Mouse (Mus musculus): ENCODE results near the gene Cdkn2d. TPM values are rescaled to one million over a fixed set of nuclear protein-coding genes. Genes with fewer than 3 reads are reported as not detected.
A peak's percentile ranks its signal among the peaks of the same experiment; 100 is the strongest.
"Not testable (repeated sequence)": the region's sequence is repeated elsewhere in the genome, so short reads cannot be mapped to it uniquely, and the experiment has no call there.

The Cdkn2d gene
- polyA plus RNA-seq, 1 experiment from 2014 or later = 91.3 TPM

- Histone ChIP-seq H3K4me1 (peaks cover 5% of the 10 kb centered on the region; the same call in 1 of the 2 replicates), H3K9me3 (no peaks in the 10 kb centered on the region), H3K27me3 (peaks cover 16% of the 10 kb centered on the region), H3K36me3 (no peaks in the 10 kb centered on the region), H3K9ac (replicated peaks) (no peak overlapping the region), H3K4me3 (no peak overlapping the region), H3K4me2 (replicated peaks) (no peak overlapping the region), H3K27ac (replicated peaks) (no peak overlapping the region)
- 91% methylated on average over 9 of the region's 9 CpGs for WGBS
- ATAC-seq (replicated peaks) = no peak
These were observed 23.3 kb upstream of the Cdkn2d start for GRCm38 (mm10) chr9:21314367-21315140.

GRCm38 (mm10) chr9:21313394-21313793 lies 22.2 kb upstream of the Cdkn2d start:
- Histone ChIP-seq H3K9me3 (no peaks in the 10 kb centered on the region), H3K4me1 (peaks cover 5% of the 10 kb centered on the region; the same call in 1 of the 2 replicates), H3K27ac (replicated peaks) (no peak overlapping the region), H3K4me3 (no peak overlapping the region), H3K9ac (replicated peaks) (no peak overlapping the region), H3K27me3 (peaks cover 16% of the 10 kb centered on the region), H3K36me3 (no peaks in the 10 kb centered on the region), H3K4me2 (replicated peaks) (no peak overlapping the region)
- ATAC-seq (replicated peaks) = peak; percentile 64
- WGBS = 7% methylated on average over 11 of the region's 11 CpGs

GRCm38 (mm10) chr9:21312134-21312533 lies 20.9 kb upstream of the Cdkn2d start, which contains the start of gene Ap1m2:
TSS of gene Ap1m2 (minus strand) at chr9:21312337.
- Histone ChIP-seq H3K27me3 (peaks cover 16% of the 10 kb centered on the region), H3K4me1 (peaks cover 5% of the 10 kb centered on the region; the same call in 1 of the 2 replicates), H3K4me3 (peak within 1 kb of the TSS; percentile 18), H3K36me3 (no peaks in the 10 kb centered on the region), H3K27ac (replicated peaks) (no peak within 1 kb of the TSS), H3K4me2 (replicated peaks) (peak within 1 kb of the TSS; percentile 22; the same call in 1 of the 2 replicates), H3K9me3 (no peaks in the 10 kb centered on the region), H3K9ac (replicated peaks) (no peak within 1 kb of the TSS)
- WGBS = 11% methylated on average over 35 of the region's 35 CpGs
- no peak for ATAC-seq (replicated peaks)

- no peak overlapping the region for H3K27ac ChIP-seq (replicated peaks)
- H3K9ac ChIP-seq (replicated peaks) = no peak overlapping the region
- no peaks in the 10 kb centered on the region for H3K36me3 ChIP-seq
- peaks cover 5% of the 10 kb centered on the region; the same call in 1 of the 2 replicates for H3K4me1 ChIP-seq
- H3K4me3 ChIP-seq = peak overlapping the region; percentile 18; the same call in 1 of the 2 replicates
- 15% methylated on average over 7 of the region's 7 CpGs for WGBS
- peaks cover 16% of the 10 kb centered on the region for H3K27me3 ChIP-seq
- ATAC-seq (replicated peaks) = no peak
- H3K4me2 ChIP-seq (replicated peaks) = no peak overlapping the region
- no peaks in the 10 kb centered on the region for H3K9me3 ChIP-seq
These were observed 20.5 kb upstream of the Cdkn2d start for GRCm38 (mm10) chr9:21311695-21312094.

- Histone ChIP-seq H3K4me1 (peaks cover 5% of the 10 kb centered on the region; the same call in 1 of the 2 replicates), H3K27ac (replicated peaks) (no peak overlapping the region), H3K36me3 (no peaks in the 10 kb centered on the region), H3K9ac (replicated peaks) (no peak overlapping the region), H3K9me3 (no peaks in the 10 kb centered on the region), H3K4me3 (no peak overlapping the region), H3K27me3 (peaks cover 16% of the 10 kb centered on the region), H3K4me2 (replicated peaks) (no peak overlapping the region)
- WGBS = 81% methylated on average over 15 of the region's 15 CpGs
- ATAC-seq (replicated peaks) = no peak
These were observed 18.0 kb upstream of the Cdkn2d start for GRCm38 (mm10) chr9:21309150-21309741.

GRCm38 (mm10) chr9:21305065-21305464 lies 13.9 kb upstream of the Cdkn2d start:
- Histone ChIP-seq H3K9me3 (no peaks in the 10 kb centered on the region), H3K36me3 (no peaks in the 10 kb centered on the region), H3K9ac (replicated peaks) (no peak overlapping the region), H3K27ac (replicated peaks) (no peak overlapping the region), H3K4me2 (replicated peaks) (no peak overlapping the region), H3K27me3 (no peaks in the 10 kb centered on the region), H3K4me3 (no peak overlapping the region), H3K4me1 (no peaks in the 10 kb centered on the region)
- no peak for ATAC-seq (replicated peaks)
- WGBS = 85% methylated on average over 7 of the region's 7 CpGs

- ATAC-seq (replicated peaks) = no peak
- no peaks in the 10 kb centered on the region for H3K27me3 ChIP-seq
- H3K27ac ChIP-seq (replicated peaks) = no peak overlapping the region
- H3K4me2 ChIP-seq (replicated peaks) = no peak overlapping the region
- no peak overlapping the region for H3K9ac ChIP-seq (replicated peaks)
- H3K9me3 ChIP-seq = no peaks in the 10 kb centered on the region
- no peaks in the 10 kb centered on the region for H3K36me3 ChIP-seq
- H3K4me3 ChIP-seq = no peak overlapping the region
- WGBS = 83% methylated on average over 10 of the region's 10 CpGs
- no peaks in the 10 kb centered on the region for H3K4me1 ChIP-seq
These were observed 7.8 kb upstream of the Cdkn2d start for GRCm38 (mm10) chr9:21299014-21299413.

- Histone ChIP-seq H3K27me3 (no peaks in the 10 kb centered on the region), H3K36me3 (no peaks in the 10 kb centered on the region), H3K4me3 (no peak overlapping the region), H3K4me2 (replicated peaks) (no peak overlapping the region), H3K9ac (replicated peaks) (no peak overlapping the region), H3K9me3 (no peaks in the 10 kb centered on the region), H3K27ac (replicated peaks) (no peak overlapping the region), H3K4me1 (peaks cover 31% of the 10 kb centered on the region)
- WGBS = 88% methylated on average over 3 of the region's 3 CpGs
- no peak for ATAC-seq (replicated peaks)
These were observed 1.1 kb upstream of the Cdkn2d start for GRCm38 (mm10) chr9:21292271-21292670.

- H3K27ac ChIP-seq (replicated peaks) = peak overlapping the region; percentile 82
- WGBS = 18% methylated on average over 7 of the region's 7 CpGs
- not testable (repeated sequence) for H3K9ac ChIP-seq (replicated peaks)
These were observed 661 bp upstream of the Cdkn2d start for GRCm38 (mm10) chr9:21291868-21292267.

GRCm38 (mm10) chr9:21290589-21290988 lies 618 bp downstream of the Cdkn2d start:
- Histone ChIP-seq H3K36me3 (no peaks in the 10 kb centered on the region), H3K4me3 (peak overlapping the region; percentile 70), H3K4me1 (peaks cover 42% of the 10 kb centered on the region), H3K9me3 (no peaks in the 10 kb centered on the region), H3K27me3 (no peaks in the 10 kb centered on the region), H3K4me2 (replicated peaks) (peak overlapping the region; percentile 74), H3K27ac (replicated peaks) (peak overlapping the region; percentile 82), H3K9ac (replicated peaks) (peak overlapping the region; percentile 83)
- WGBS = under 1% methylated on average over 20 of the region's 20 CpGs
- no peak for ATAC-seq (replicated peaks)

More at GRCm38 (mm10) chr9:21291868-21292267, 661 bp upstream of the Cdkn2d start:
- peak overlapping the region; percentile 70 for H3K4me3 ChIP-seq
- H3K36me3 ChIP-seq; ATAC-seq (replicated peaks); H3K27me3 ChIP-seq; H3K9me3 ChIP-seq: not testable (repeated sequence)
- peak overlapping the region; percentile 74; the same call in 1 of the 2 replicates for H3K4me2 ChIP-seq (replicated peaks)
- peaks cover 35% of the 10 kb centered on the region for H3K4me1 ChIP-seq

- Histone ChIP-seq H3K4me3 (peak overlapping the region; percentile 70), H3K4me2 (replicated peaks) (peak overlapping the region; percentile 74), H3K9ac (replicated peaks) (no peak overlapping the region), H3K27ac (replicated peaks) (no peak overlapping the region), H3K9me3 (no peaks in the 10 kb centered on the region), H3K4me1 (peaks cover 42% of the 10 kb centered on the region), H3K27me3 (no peaks in the 10 kb centered on the region), H3K36me3 (peaks cover 9% of the 10 kb centered on the region)
- no peak for ATAC-seq (replicated peaks)
- WGBS = 93% methylated on average over 2 of the region's 2 CpGs
These were observed 1.9 kb downstream of the Cdkn2d start for GRCm38 (mm10) chr9:21289337-21289671.
